Mouse (Mus musculus): ENCODE measurements around the gene Gas6.

DNA sequence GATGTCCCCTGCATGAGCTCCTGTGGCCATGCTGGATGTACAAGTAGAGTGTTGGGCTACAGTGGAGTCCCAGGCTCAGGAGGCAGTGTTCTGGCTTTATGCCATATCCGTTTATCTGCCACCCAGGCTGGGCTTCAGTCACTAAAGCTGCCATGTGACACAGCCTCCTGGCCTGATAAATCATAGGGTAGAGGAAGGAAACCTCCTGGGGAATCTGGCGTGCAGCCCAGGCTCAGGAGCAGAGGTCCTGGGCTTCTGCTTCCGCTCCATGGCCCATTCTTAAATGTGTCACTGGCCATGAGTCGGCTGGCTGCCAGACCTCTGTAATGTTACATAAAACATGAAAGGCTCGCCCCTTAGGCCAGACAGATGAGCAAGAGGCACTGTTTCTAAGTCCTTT, 36.7 kb upstream of the Gas6 start:
- TF ChIP-seq CTCF (IDR thresholded peaks at IDR 0.05; ENCODE audit: extremely low read depth, insufficient read depth, low read length) (no peak), POLR2A (IDR thresholded peaks at IDR 0.05; ENCODE audit: extremely low read depth, insufficient read depth, low read length) (no peak)
